Mouse (Mus musculus): ENCODE results near the gene C8g. TPM values are rescaled to one million over a fixed set of nuclear protein-coding genes. Genes with fewer than 3 reads are reported as not detected.
A peak's percentile ranks its signal among the peaks of the same experiment; 100 is the strongest.

The C8g gene
- polyA plus RNA-seq, 1 experiment from 2014 or later, result 9.5 TPM

- H3K36me3 ChIP-seq (ENCODE audit: control insufficient read depth, insufficient read depth, low read length), result 0 out of 2 replicates have a peak, but pooled peaks cover 8% of the 10 kb centered on the region
- peaks cover 25% of the 10 kb centered on the region for H3K4me1 ChIP-seq (ENCODE audit: control insufficient read depth, insufficient read depth, low read length)
- peak overlapping the region; percentile 81 for H3K9ac ChIP-seq (ENCODE audit: low read length)
- peak overlapping the region; percentile 79 for H3K4me3 ChIP-seq (replicated peaks; ENCODE audit: low read length)
- 17% methylated on average over 3 of the region's 3 CpGs for WGBS
- H3K27me3 ChIP-seq (ENCODE audit: control insufficient read depth, insufficient read depth, low read length), result no peaks in the 10 kb centered on the region
- no peaks in the 10 kb centered on the region for H3K9me3 ChIP-seq (replicated peaks; ENCODE audit: control insufficient read depth, low read length)
- peak overlapping the region; percentile 84 for H3K27ac ChIP-seq (ENCODE audit: low read length)
- no peak for ATAC-seq (ENCODE audit: insufficient read depth, low FRiP score)
- peak overlapping the region; percentile 78 for H3K4me2 ChIP-seq (ENCODE audit: low read depth, low read length)
These were observed 40.1 kb downstream of the C8g start for GRCm38 (mm10) chr2:25461407-25461806.

- under 1% methylated on average over 48 of the region's 48 CpGs for WGBS
These were observed 40.8 kb downstream of the C8g start, which contains the start of gene Paxx for GRCm38 (mm10) chr2:25460551-25461309. Paxx (minus strand) TSS chr2:25461094.

GRCm38 (mm10) chr2:25460135-25460534 is 41.4 kb downstream of the C8g start:
- H3K36me3 ChIP-seq (ENCODE audit: control insufficient read depth, insufficient read depth, low read length), result 0 out of 2 replicates have a peak, but pooled peaks cover 8% of the 10 kb centered on the region
- no peaks in the 10 kb centered on the region for H3K9me3 ChIP-seq (replicated peaks; ENCODE audit: control insufficient read depth, low read length)
- H3K27me3 ChIP-seq (ENCODE audit: control insufficient read depth, insufficient read depth, low read length), result no peaks in the 10 kb centered on the region
- peak overlapping the region; percentile 81 for H3K9ac ChIP-seq (ENCODE audit: low read length)
- WGBS, result 28% methylated on average over 5 of the region's 5 CpGs
- 0 out of 2 replicates have a peak, but pooled peaks have one; percentile 1 for ATAC-seq (ENCODE audit: insufficient read depth, low FRiP score)
- H3K27ac ChIP-seq (ENCODE audit: low read length), result peak overlapping the region; percentile 95
- H3K4me3 ChIP-seq (replicated peaks; ENCODE audit: low read length), result peak overlapping the region; percentile 79
- peaks cover 30% of the 10 kb centered on the region for H3K4me1 ChIP-seq (ENCODE audit: control insufficient read depth, insufficient read depth, low read length)
- H3K4me2 ChIP-seq (ENCODE audit: low read depth, low read length), result peak overlapping the region; percentile 78

More at GRCm38 (mm10) chr2:25460551-25461309, 40.8 kb downstream of the C8g start, which contains the start of gene Paxx:
- Histone ChIP-seq H3K4me3 (replicated peaks; ENCODE audit: low read length) (peak within 1 kb of the TSS; percentile 79), H3K9me3 (replicated peaks; ENCODE audit: control insufficient read depth, low read length) (no peaks in the 10 kb centered on the region), H3K4me1 (ENCODE audit: control insufficient read depth, insufficient read depth, low read length) (peaks cover 29% of the 10 kb centered on the region), H3K27me3 (ENCODE audit: control insufficient read depth, insufficient read depth, low read length) (no peaks in the 10 kb centered on the region), H3K4me2 (ENCODE audit: low read depth, low read length) (peak within 1 kb of the TSS; percentile 78), H3K9ac (ENCODE audit: low read length) (peak within 1 kb of the TSS; percentile 81), H3K27ac (ENCODE audit: low read length) (peak within 1 kb of the TSS; percentile 95), H3K36me3 (ENCODE audit: control insufficient read depth, insufficient read depth, low read length) (0 out of 2 replicates have a peak, but pooled peaks cover 8% of the 10 kb centered on the region)
- ATAC-seq (ENCODE audit: insufficient read depth, low FRiP score), result peak; percentile 91

GRCm38 (mm10) chr2:25458911-25459310 is 42.6 kb downstream of the C8g start:
- H3K27me3 ChIP-seq (ENCODE audit: control insufficient read depth, insufficient read depth, low read length), result no peaks in the 10 kb centered on the region
- peak; percentile 37; the same call in 1 of the 2 replicates for ATAC-seq (ENCODE audit: insufficient read depth, low FRiP score)
- peaks cover 30% of the 10 kb centered on the region for H3K4me1 ChIP-seq (ENCODE audit: control insufficient read depth, insufficient read depth, low read length)
- H3K4me2 ChIP-seq (ENCODE audit: low read depth, low read length), result peak overlapping the region; percentile 78; the same call in 1 of the 2 replicates
- H3K9me3 ChIP-seq (replicated peaks; ENCODE audit: control insufficient read depth, low read length), result no peaks in the 10 kb centered on the region
- no peak overlapping the region for H3K4me3 ChIP-seq (replicated peaks; ENCODE audit: low read length)
- H3K9ac ChIP-seq (ENCODE audit: low read length), result peak overlapping the region; percentile 81
- 0 out of 2 replicates have a peak, but pooled peaks cover 8% of the 10 kb centered on the region for H3K36me3 ChIP-seq (ENCODE audit: control insufficient read depth, insufficient read depth, low read length)
- WGBS, result 51% methylated on average over 5 of the region's 5 CpGs
- H3K27ac ChIP-seq (ENCODE audit: low read length), result peak overlapping the region; percentile 95

- Histone ChIP-seq H3K27me3 (ENCODE audit: control insufficient read depth, insufficient read depth, low read length) (no peaks in the 10 kb centered on the region), H3K27ac (ENCODE audit: low read length) (peak overlapping the region; percentile 63; the same call in 1 of the 2 replicates), H3K4me2 (ENCODE audit: low read depth, low read length) (peak overlapping the region; percentile 11), H3K9ac (ENCODE audit: low read length) (peak overlapping the region; percentile 17; the same call in 1 of the 2 replicates), H3K4me1 (ENCODE audit: control insufficient read depth, insufficient read depth, low read length) (peaks cover 30% of the 10 kb centered on the region), H3K36me3 (ENCODE audit: control insufficient read depth, insufficient read depth, low read length) (0 out of 2 replicates have a peak, but pooled peaks cover 8% of the 10 kb centered on the region), H3K4me3 (replicated peaks; ENCODE audit: low read length) (no peak overlapping the region), H3K9me3 (replicated peaks; ENCODE audit: control insufficient read depth, low read length) (no peaks in the 10 kb centered on the region)
- 83% methylated on average over 9 of the region's 9 CpGs for WGBS
- no peak for ATAC-seq (ENCODE audit: insufficient read depth, low FRiP score)
These were observed 44.3 kb downstream of the C8g start for GRCm38 (mm10) chr2:25457022-25457896.

- Histone ChIP-seq H3K4me1 (ENCODE audit: control insufficient read depth, insufficient read depth, low read length) (peaks cover 27% of the 10 kb centered on the region), H3K4me3 (replicated peaks; ENCODE audit: low read length) (no peak within 1 kb of the TSS), H3K9ac (ENCODE audit: low read length) (peak within 1 kb of the TSS; percentile 17), H3K36me3 (ENCODE audit: control insufficient read depth, insufficient read depth, low read length) (0 out of 2 replicates have a peak, but pooled peaks cover 8% of the 10 kb centered on the region), H3K27ac (ENCODE audit: low read length) (peak within 1 kb of the TSS; percentile 63), H3K27me3 (ENCODE audit: control insufficient read depth, insufficient read depth, low read length) (no peaks in the 10 kb centered on the region), H3K4me2 (ENCODE audit: low read depth, low read length) (peak within 1 kb of the TSS; percentile 11), H3K9me3 (replicated peaks; ENCODE audit: control insufficient read depth, low read length) (no peaks in the 10 kb centered on the region)
- WGBS, result 33% methylated on average over 14 of the region's 14 CpGs
- peak; percentile 50 for ATAC-seq (ENCODE audit: insufficient read depth, low FRiP score)
These were observed 45.1 kb downstream of the C8g start, which contains the start of gene Clic3 for GRCm38 (mm10) chr2:25456205-25456953. Clic3 (plus strand) TSS chr2:25456838.

GRCm38 (mm10) chr2:25452951-25453350 is 48.6 kb downstream of the C8g start:
- H3K4me2 ChIP-seq (ENCODE audit: low read depth, low read length), result no peak overlapping the region

More at GRCm38 (mm10) chr2:25452951-25453350, 48.6 kb downstream of the C8g start:
- H3K36me3 ChIP-seq (ENCODE audit: control insufficient read depth, insufficient read depth, low read length), result 0 out of 2 replicates have a peak, but pooled peaks cover 4% of the 10 kb centered on the region
- H3K4me3 ChIP-seq (replicated peaks; ENCODE audit: low read length), result no peak overlapping the region
- no peak overlapping the region for H3K27ac ChIP-seq (ENCODE audit: low read length)
- H3K9me3 ChIP-seq (replicated peaks; ENCODE audit: control insufficient read depth, low read length), result no peaks in the 10 kb centered on the region
- 33% methylated on average over 1 of the region's 1 CpGs for WGBS
- H3K9ac ChIP-seq (ENCODE audit: low read length), result no peak overlapping the region
- no peaks in the 10 kb centered on the region for H3K27me3 ChIP-seq (ENCODE audit: control insufficient read depth, insufficient read depth, low read length)
- H3K4me1 ChIP-seq (ENCODE audit: control insufficient read depth, insufficient read depth, low read length), result 0 out of 2 replicates have a peak, but pooled peaks cover 5% of the 10 kb centered on the region
- ATAC-seq (ENCODE audit: insufficient read depth, low FRiP score), result no peak
